22 mouse cellular contexts compared by ENCODE assay signal in the genomic region with DNA sequence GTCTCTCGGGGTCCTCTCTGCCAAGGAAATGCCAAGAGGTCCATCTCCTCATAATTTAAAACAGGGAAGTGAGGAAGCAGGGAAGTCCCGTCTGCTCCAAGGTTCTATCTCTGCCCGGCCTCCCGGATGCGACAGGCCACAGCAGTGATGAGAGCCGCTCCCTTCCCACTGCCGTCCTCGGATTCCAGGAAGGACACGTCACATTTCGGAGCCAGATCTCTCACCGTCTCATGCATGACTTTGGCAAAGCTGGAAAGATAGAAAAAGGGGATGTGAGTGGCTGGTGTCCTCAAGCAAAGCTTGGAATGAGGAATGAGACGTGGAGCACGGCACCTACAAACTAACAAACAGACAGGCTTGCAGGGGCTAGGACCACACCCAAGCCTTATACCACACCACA.
"Had no signal": no experiment of that assay in that cellular context is flagged by ENCODE, and none has a peak within 500 bp of the region (broad histone marks: within the 10 kb centered on the region; RNA-seq: fewer than 3 reads in every experiment).

No protein-coding gene starts in this region.

- H3K4me1 ChIP-seq: liver, embryonic 12.5 days had no signal

- H3K9ac ChIP-seq: heart, embryonic 13.5 days; heart, embryonic 15.5 days; hindbrain, embryonic 13.5 days; hindbrain, embryonic 15.5 days; limb, embryonic 13.5 days; limb, embryonic 15.5 days; liver, embryonic 12.5 days; liver, embryonic 14.5 days had no signal

- H3K27ac ChIP-seq: heart, adult 2 months; heart, embryonic 13.5 days; heart, embryonic 15.5 days; hindbrain, embryonic 13.5 days; hindbrain, embryonic 15.5 days; hindbrain, postnatal 0 days; kidney, postnatal 0 days; limb, embryonic 13.5 days; limb, embryonic 15.5 days; liver, embryonic 12.5 days; liver, embryonic 14.5 days had no signal

- H3K27me3 ChIP-seq: heart, embryonic 13.5 days; heart, embryonic 15.5 days; hindbrain, embryonic 13.5 days; hindbrain, embryonic 15.5 days; limb, embryonic 13.5 days; limb, embryonic 15.5 days; liver, embryonic 12.5 days had no signal

- ATAC-seq: hindbrain, postnatal 0 days; intestine, embryonic 16.5 days; liver, embryonic 12.5 days had no signal

- H3K4me3 ChIP-seq: heart, adult 2 months; heart, embryonic 13.5 days; heart, embryonic 15.5 days; hindbrain, embryonic 13.5 days; hindbrain, embryonic 15.5 days; limb, embryonic 13.5 days; limb, embryonic 15.5 days; liver, embryonic 12.5 days had no signal

- H3K9me3 ChIP-seq: heart, embryonic 13.5 days; heart, embryonic 15.5 days; hindbrain, embryonic 13.5 days; hindbrain, embryonic 15.5 days; limb, embryonic 13.5 days; limb, embryonic 15.5 days; liver, embryonic 12.5 days had no signal

- DNase-seq: gastrocnemius, postnatal 14 days; gastrocnemius, postnatal 36 days; heart, adult 11 months; heart, adult 2 months; heart, postnatal 14 days; heart, postnatal 36 days; kidney, adult 11 months; layer of hippocampus, adult 9-11 months; layer of hippocampus, postnatal 36 days; left cerebral cortex, postnatal 4 days had no signal

- H3K4me2 ChIP-seq: heart, embryonic 11.5 days; heart, embryonic 13.5 days; heart, embryonic 15.5 days; hindbrain, embryonic 13.5 days; hindbrain, embryonic 15.5 days; limb, embryonic 13.5 days; limb, embryonic 15.5 days; liver, embryonic 12.5 days had no signal

- H3K36me3 ChIP-seq: hindbrain, embryonic 15.5 days had no signal
